Mouse (Mus musculus) bone marrow macrophage, adult 2 months (primary cell): Measurements from ENCODE around the gene Ang. TPM values are rescaled to one million over a fixed set of nuclear protein-coding genes. Genes with fewer than 3 reads are reported as not detected.

Source experiments
- H3K27ac ChIP-seq: 2 replicates; pipeline ENCODE4 v1.5.1; 2012; ENCODE audit warnings: low read depth, low read length; ENCODE audit not compliant: insufficient read depth
- H3K4me1 ChIP-seq: 2 replicates; pipeline ENCODE4 v1.6.1; 2012; ENCODE audit warnings: low read length; ENCODE audit not compliant: control insufficient read depth, insufficient read depth
- H3K4me3 ChIP-seq: 2 replicates; pipeline ENCODE4 v1.5.1; 2012; ENCODE audit warnings: mild to moderate bottlenecking, low read length, moderate library complexity; ENCODE audit not compliant: insufficient read depth
- CTCF ChIP-seq: IDR thresholded peaks from 2 replicates; pipeline ENCODE4 v1.5.1; 2012; ENCODE audit warnings: low read depth, mild to moderate bottlenecking, low read length, moderate library complexity
- POLR2A ChIP-seq: IDR thresholded peaks from 2 replicates; pipeline ENCODE4 v1.6.1; 2012; ENCODE audit warnings: mild to moderate bottlenecking, low read depth, low read length, borderline replicate concordance
- polyA plus RNA-seq: library from polyadenylated mRNA; stranded (reverse); fragments of >200 nt; gene quantifications from 2 replicates; pipeline ENCODE4 v1.2.4, GENCODE M21; 2012; ENCODE audit not compliant: missing spikeins, insufficient read depth, insufficient read length

Ang gene
- polyA plus RNA-seq, 1 experiment, result 31.9 TPM

DNA sequence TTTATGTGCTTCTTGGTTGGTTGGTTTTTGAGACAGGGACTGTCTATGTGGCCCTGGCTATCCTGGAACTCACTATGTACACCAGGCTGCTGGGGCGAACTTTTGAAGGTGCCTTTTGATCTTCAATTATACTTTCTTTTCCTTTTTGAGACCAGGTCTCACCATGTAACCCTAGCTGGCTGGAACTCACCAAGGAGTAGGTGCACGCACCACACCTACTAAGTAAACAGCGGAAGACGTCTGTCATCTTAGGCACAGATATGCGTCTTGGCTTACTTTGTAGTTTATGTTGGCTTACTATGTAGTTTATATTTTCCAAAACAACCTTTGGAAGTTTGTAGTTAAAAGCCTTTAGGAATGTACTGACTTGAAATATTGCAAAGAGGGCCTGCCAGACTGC, 22.0 kb upstream of the Ang start:
- H3K4me3 ChIP-seq, result no peak overlapping the region
- H3K27ac ChIP-seq, result no peak overlapping the region
- peaks cover 5% of the 10 kb centered on the region for H3K4me1 ChIP-seq
- TF ChIP-seq POLR2A (no peak), CTCF (no peak)

DNA sequence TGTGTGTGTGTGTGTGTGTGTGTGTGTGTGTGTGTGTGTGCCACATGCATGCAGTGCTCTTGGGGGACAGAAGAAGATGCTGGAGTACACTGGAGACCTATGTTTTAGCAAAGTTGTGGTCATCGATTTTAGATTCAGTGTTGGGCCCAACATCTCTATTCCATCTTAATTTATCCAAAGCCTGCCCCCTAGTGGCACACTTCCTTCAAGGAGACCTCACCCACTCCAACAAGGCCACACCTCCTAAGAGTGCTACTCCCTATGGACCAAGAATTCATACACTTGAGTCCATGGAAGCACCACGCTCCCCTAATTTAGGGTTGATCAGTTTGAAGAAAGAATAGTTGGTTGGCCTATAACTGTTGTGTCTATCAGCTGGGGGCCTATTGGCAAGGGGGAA, 21.3 kb upstream of the Ang start:
- peaks cover 5% of the 10 kb centered on the region for H3K4me1 ChIP-seq
- H3K27ac ChIP-seq, result no peak overlapping the region
- no peak overlapping the region for H3K4me3 ChIP-seq
- TF ChIP-seq CTCF, result no peak
- no peak for TF ChIP-seq POLR2A

DNA sequence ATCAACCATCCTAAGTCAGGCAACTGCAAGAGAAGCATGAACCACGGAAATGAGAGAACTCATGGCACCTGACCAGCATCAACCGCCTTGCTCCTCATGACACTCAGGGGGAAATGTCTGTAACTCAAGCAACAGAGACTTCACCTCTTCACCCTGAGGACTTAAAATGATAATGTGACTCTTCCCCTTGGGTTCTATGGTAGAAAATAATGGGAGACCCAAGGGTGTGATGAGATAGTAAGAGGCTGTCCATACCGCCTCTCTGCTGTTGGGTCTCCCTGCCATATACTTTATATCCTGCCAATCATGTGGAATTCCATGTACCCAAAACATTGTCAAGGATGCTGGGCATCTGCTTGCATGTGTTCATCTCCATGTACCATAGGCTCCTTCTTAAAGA, 16.6 kb upstream of the Ang start, which contains the start of gene Olfr750:
Gene Olfr750, minus strand, starts transcription at position 101 of the 400 bp plus-strand sequence.
- H3K4me3 ChIP-seq, result no peak within 1 kb of the TSS
- no peaks in the 10 kb centered on the region for H3K4me1 ChIP-seq
- no peak within 1 kb of the TSS for H3K27ac ChIP-seq
- TF ChIP-seq POLR2A, result no peak
- TF ChIP-seq CTCF, result no peak

DNA sequence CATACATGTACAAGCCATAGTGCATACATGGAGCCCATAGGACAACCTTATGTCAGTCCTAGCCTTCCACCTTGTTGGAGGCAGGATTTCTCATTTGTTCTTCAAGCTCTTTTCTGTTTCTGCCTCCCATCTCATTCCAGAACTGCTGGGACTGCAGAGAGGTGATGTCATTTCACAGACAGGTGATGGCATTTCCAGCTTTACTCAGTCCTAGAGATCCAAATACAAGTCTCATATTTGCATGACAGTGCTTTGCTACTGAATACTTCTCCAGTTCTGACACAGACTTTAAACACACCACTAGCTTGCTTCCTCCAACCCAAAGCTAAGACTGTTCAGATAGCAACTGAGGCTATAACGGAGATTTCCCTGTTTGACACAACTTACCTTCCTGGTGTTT, 11.8 kb upstream of the Ang start:
- TF ChIP-seq CTCF (no peak), POLR2A (no peak)
- Histone ChIP-seq H3K27ac (no peak overlapping the region), H3K4me3 (no peak overlapping the region), H3K4me1 (peaks cover 7% of the 10 kb centered on the region)

DNA sequence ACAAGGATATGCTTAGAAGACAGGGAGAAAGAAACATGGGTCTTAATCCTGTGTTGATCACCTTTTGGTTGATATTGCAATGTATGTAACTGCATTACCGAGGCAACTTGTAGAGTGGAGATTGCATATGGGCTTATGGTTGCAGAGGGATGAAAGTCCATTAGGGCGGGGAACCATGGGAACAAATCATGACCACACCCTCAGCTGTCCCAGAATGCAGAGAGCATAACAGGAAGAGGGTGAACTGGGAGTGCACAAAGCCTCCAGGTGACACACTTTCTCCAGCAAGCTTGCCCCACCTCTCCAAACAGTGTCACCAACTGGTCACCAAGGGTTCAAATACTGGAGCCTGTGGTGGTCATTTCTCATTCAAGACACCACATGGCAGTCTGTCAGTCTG, 9.9 kb upstream of the Ang start:
- H3K27ac ChIP-seq, result no peak overlapping the region
- no peak overlapping the region for H3K4me3 ChIP-seq
- H3K4me1 ChIP-seq, result peaks cover 10% of the 10 kb centered on the region
- TF ChIP-seq CTCF, result no peak
- no peak for TF ChIP-seq POLR2A

DNA sequence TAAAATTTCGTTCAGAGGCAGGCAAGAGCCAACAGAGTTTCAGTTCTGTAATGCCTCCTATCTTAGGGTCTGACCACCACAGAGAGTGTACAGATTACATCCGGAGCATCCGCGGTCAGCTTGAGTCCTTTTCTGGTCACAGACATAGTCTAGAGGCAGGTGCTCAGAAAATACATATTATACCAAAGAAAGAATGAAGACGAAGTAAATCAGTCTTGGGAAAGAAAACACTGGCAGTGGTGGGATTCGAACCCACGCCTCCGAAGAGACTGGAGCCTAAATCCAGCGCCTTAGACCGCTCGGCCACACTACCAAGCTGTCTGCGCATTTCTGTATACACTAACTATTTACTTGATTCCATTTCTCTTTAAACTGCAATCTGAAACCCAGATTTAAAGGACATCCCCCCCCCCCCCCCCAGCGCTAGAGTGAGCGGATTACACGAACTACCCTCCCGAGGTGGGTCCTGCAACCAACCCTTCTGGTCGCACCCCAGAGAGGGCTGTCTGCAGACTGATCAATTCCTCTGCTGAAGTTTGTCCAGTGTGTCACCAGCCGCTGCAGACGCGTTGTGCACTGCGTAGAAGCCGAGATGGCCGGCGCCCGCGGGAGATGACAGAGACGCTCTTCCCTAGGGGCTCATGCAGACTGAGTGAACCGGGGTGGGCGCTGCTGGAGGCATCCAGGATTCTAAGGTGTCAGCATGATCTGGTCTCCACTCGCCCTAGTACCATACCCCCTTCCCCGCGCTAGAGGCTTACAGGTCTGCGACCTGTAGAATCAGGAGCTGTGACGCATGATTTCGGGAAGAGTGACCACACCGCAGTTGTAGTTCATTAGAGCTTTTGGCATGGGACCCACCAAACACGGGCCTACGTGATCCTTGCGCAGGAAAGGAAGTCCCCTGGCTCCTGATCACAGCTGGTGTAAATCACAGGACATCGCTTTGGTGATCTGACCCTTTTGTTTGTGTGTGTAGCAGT, 8.1 kb upstream of the Ang start:
- peaks cover 10% of the 10 kb centered on the region for H3K4me1 ChIP-seq
- peak overlapping the region; percentile 63 for H3K4me3 ChIP-seq
- TF ChIP-seq CTCF, result no peak
- TF ChIP-seq POLR2A, result no peak
- H3K27ac ChIP-seq, result peak overlapping the region; percentile 4

DNA sequence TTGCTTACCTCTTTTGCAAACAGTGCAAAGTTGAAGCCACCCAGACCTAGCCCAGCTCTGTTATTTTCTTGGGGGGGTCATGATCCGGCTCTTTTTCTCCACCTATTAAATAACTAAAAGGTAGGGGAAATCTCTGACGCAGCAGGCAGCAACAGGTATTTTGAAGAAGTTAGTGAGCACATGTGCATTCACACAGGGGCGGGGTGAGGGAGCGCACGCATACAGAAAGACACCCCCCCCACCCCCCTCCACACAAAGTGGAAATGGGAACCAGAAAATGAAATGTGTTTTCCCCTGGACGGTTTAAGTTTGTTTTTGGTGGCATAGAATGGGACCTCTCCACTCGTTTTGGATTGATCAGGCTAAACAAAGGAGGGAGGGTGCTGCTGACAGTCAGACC, 7.1 kb upstream of the Ang start:
- Histone ChIP-seq H3K4me3 (peak overlapping the region; percentile 63), H3K27ac (no peak overlapping the region), H3K4me1 (peaks cover 10% of the 10 kb centered on the region)
- no peak for TF ChIP-seq POLR2A
- TF ChIP-seq CTCF, result no peak

DNA sequence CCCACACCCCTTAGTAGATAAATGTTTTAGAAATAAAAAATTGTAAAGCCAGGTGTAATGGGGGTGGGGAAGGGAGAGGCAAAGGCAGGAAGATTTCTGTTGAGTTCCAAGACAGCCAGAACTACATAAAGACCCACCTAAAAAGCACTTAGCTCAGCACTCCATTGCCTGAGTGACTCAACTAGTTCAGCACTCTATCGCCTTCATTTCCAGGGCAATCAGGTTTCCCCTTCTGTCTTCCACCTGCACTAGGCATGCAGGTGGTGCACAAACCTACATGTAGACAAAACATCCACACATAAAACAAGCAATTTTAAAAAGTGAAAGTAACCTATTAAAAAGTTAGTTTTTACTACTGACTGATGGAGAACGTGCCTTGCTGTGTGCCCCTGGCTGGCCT, 5.9 kb upstream of the Ang start:
- H3K27ac ChIP-seq, result no peak overlapping the region
- peaks cover 10% of the 10 kb centered on the region for H3K4me1 ChIP-seq
- no peak for TF ChIP-seq CTCF
- TF ChIP-seq POLR2A, result no peak
- H3K4me3 ChIP-seq, result no peak overlapping the region

DNA sequence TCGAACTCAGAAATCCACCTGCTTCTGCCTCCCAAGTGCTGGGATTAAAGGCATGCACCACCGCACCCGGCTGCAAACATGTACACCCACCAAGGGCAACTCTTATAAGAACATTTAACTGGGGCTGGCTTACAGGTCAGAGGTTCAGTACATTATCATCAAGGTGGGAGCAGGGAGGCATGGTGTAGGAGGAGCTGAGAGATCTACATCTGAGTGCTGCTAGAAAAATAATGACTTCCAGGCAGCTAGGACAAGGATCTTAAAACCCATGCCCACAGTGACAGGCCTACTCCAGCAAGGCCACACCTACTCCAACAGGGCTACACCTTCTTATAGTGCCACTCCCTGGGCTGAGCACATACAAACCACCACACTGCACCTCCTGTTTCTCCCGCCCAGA, 5.0 kb upstream of the Ang start:
- H3K4me3 ChIP-seq, result no peak overlapping the region
- H3K27ac ChIP-seq, result no peak overlapping the region
- TF ChIP-seq POLR2A (no peak), CTCF (no peak)
- H3K4me1 ChIP-seq, result peaks cover 10% of the 10 kb centered on the region

DNA sequence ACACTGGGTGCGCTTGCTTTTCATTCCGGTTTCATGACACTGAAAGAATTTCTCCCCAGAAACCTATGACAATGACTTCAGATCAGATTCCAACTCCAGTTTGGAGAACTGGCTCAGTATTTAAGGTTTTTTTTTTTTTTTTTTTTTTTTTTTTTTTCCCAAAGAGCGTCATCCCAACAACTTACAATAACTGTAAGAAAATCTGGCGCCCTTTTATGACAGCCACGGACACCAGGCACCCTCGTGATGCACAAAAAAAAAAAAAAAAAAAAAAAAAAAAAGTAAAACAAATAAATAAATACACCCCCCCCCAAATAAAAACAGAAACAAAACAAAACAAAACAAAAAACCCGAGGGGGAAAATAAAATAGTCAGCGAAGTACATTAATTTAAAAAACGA, 3.2 kb upstream of the Ang start:
- H3K27ac ChIP-seq, result no peak overlapping the region
- no peak for TF ChIP-seq POLR2A
- no peak for TF ChIP-seq CTCF
- H3K4me3 ChIP-seq, result peak overlapping the region; percentile 61; the same call in 1 of the 2 replicates
- peaks cover 10% of the 10 kb centered on the region for H3K4me1 ChIP-seq

DNA sequence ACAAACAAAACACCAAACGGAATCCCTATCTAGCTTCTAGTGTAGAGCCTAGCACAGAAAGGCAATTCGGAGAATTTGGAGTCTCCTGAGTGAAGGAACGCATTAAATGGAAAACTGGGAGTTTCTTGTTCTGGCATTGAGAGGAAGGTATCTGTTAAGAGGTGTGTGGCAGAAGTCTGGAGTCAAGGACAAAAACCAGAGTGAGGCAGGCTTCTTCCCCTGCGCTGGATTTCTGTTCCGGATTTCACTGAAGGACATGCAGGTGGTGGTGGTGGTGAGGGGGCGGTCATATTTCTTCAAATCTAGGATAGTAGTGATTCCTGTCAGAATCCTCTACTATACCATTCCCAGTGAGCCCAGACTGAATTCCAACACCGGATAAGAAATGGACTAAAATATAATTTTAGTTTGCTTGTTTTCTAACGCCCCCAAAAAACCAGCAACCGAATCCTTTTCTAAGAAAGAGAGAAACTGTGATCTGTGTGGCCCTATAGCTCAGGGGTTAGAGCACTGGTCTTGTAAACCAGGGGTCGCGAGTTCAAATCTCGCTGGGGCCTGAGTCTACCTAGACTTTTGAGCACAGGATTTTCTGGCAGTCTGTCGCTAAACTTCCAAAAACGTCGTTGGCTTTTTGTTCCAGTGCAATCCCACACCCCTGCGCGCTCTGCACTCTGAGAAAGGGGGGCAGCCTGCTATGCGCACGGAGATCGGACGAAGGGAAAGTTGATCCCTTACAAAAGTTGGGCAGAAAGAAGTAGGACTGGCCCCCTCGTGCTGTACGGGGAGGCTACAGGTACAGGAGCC, 2.6 kb upstream of the Ang start:
- 0 out of 2 replicates have a peak, but pooled peaks have one; percentile 14 for TF ChIP-seq CTCF
- TF ChIP-seq POLR2A, result no peak
- Histone ChIP-seq H3K27ac (peak overlapping the region; percentile 29), H3K4me1 (peaks cover 10% of the 10 kb centered on the region)

More for the DNA sequence above, 2.6 kb upstream of the Ang start:
- peak overlapping the region; percentile 61 for H3K4me3 ChIP-seq
